22 mouse cellular contexts compared by ENCODE assay signal in genomic region chrX:106149460-106149859, GRCm38 (mm10). TPM values are rescaled to one million over a fixed set of nuclear protein-coding genes. Genes with fewer than 3 reads are reported as not detected.
A peak's percentile ranks its signal among the peaks of the same experiment; 100 is the strongest.
DNase-seq lines count a peak whose midpoint lies in the region; ATAC-seq and TF ChIP-seq lines count a peak whose summit lies in the region.
"Had no signal": no experiment of that assay in that cellular context is flagged by ENCODE, and none has a peak within 500 bp of the region (broad histone marks: within the 10 kb centered on the region; RNA-seq: fewer than 3 reads in every experiment).

No protein-coding gene starts in this region.

- H3K4me3 ChIP-seq in bone marrow, adult 2 months (replicated peaks; ENCODE audit: control insufficient read depth, low read depth, low read length), result no peak overlapping the region
- H3K4me3 ChIP-seq: hindbrain, embryonic 15.5 days; limb, embryonic 15.5 days; liver, embryonic 15.5 days; stomach, embryonic 15.5 days had no signal

- H3K27ac ChIP-seq in bone marrow, adult 2 months (ENCODE audit: control insufficient read depth, insufficient read depth, low read depth, low read length, poor library complexity), result peak overlapping the region; percentile 61; the same call in 1 of the 2 replicates
- H3K27ac ChIP-seq: hindbrain, embryonic 15.5 days; limb, embryonic 15.5 days; liver, embryonic 15.5 days; stomach, embryonic 15.5 days had no signal

- H3K4me1 ChIP-seq in bone marrow, adult 2 months (ENCODE audit: control insufficient read depth, insufficient read depth, low read length), result peaks cover 2% of the 10 kb centered on the region; the same call in 1 of the 2 replicates
- H3K4me1 ChIP-seq: hindbrain, embryonic 15.5 days; limb, embryonic 15.5 days; stomach, embryonic 15.5 days had no signal

- 28% methylated on average over 3 of the region's 3 CpGs for WGBS in bone marrow, adult 2 months

- peak; percentile 52 for ATAC-seq in megakaryocyte, adult 5-6 weeks (ENCODE audit: poor library complexity, severe bottlenecking)
- ATAC-seq: forebrain, postnatal 0 days had no signal

- peak; percentile 30 for DNase-seq in 3134 (ENCODE audit: extremely low read depth, insufficient read length, low spot score)
- peak; percentile 69 for DNase-seq in 3T3-L1 (ENCODE audit: low read depth, low spot score)
- DNase-seq in ovary, postnatal 14 days (ENCODE audit: low spot score), result no peak
- no peak for DNase-seq in gastrocnemius, postnatal 36 days
- DNase-seq in frontal cortex, postnatal 10 days (ENCODE audit: low spot score in 2 of 2), result no peak
- DNase-seq: adrenal gland, adult 8-10 months; cerebellum, adult 8-10 months; cerebellum, postnatal 36 days; forebrain, postnatal 0 days; heart, postnatal 4 days; kidney, adult 8-10 months; kidney, postnatal 10 days; left cerebral cortex, postnatal 4 days; thymus, adult 18-20 months; thymus, postnatal 4 days had no signal

- no peak for TF ChIP-seq CTCF in bone marrow, adult 2 months (IDR thresholded peaks at IDR 0.05; ENCODE audit: control insufficient read depth, insufficient read depth, low read length)

- intact Hi-C loops in gastrocnemius, postnatal 36 days (cut with DNase I), result no loop called here

- no peak for TF ChIP-seq POLR2A in bone marrow, adult 2 months (IDR thresholded peaks at IDR 0.05; ENCODE audit: borderline replicate concordance, control insufficient read depth, low read depth, low read length)

RNA-seq across cellular contexts. Expression of gene Tlr13, which starts 6.5 kb away (rescaled TPM):
- polyA plus RNA-seq in bone marrow, adult 2 months (2011; ENCODE audit: insufficient read depth, insufficient read length, low replicate concordance, missing spikeins), result 1.9 and 7.3 TPM in 2 replicates
- 116 and 127 TPM in 2 replicates for total RNA-seq in megakaryocyte, adult 5-6 weeks (2015)
- 131 and 150 TPM in 2 replicates for total RNA-seq in megakaryocyte, adult 5-6 weeks (2017)
- total RNA-seq in gastrocnemius, postnatal 36 days (2021), result under 1 TPM; 0.23 to 0.44 TPM
- total RNA-seq: ES-E14 had no signal

RNA-seq across cellular contexts. Expression of gene Pgk1, which starts 37.4 kb away (rescaled TPM):
- 65.0 and 145 TPM in 2 replicates for polyA plus RNA-seq in bone marrow, adult 2 months (2011; ENCODE audit: insufficient read depth, insufficient read length, low replicate concordance, missing spikeins)
- 313 and 334 TPM in 2 replicates for total RNA-seq in megakaryocyte, adult 5-6 weeks (2015)
- 306 and 317 TPM in 2 replicates for total RNA-seq in megakaryocyte, adult 5-6 weeks (2017)
- 1,000 to 10,000 TPM; 1,149 to 1,583 TPM for total RNA-seq in gastrocnemius, postnatal 36 days (2021)

Comparison
In these comparisons a context has a peak if more than half of its experiments do, and no peak if none do; other contexts are left out.
1. DNase-seq: peak in 3134 (single experiment) and 3T3-L1 (single experiment); none in ovary, postnatal 14 days (single experiment), gastrocnemius, postnatal 36 days (0 of 2) and frontal cortex, postnatal 10 days (0 of 2).
2. RNA of gene Tlr13, which starts 6.5 kb away (total RNA-seq): 116 to 150 TPM in megakaryocyte, adult 5-6 weeks; 0.23 to 0.44 TPM in gastrocnemius, postnatal 36 days; every median in the first group is over 10 times any median in the second.